Mouse (Mus musculus) liver, postnatal 0 days (tissue): ENCODE measurements at regions not wholly inside any gene's neighbourhood (a gene's known extent, or its start where the extent isn't known, plus 50 kb on each side); places are given as distances from the start of the nearest gene placed in this dataset.

Experiments
- ATAC-seq: fragments of 200-750 bp; cut with Nextera tagmentation; 2 replicates; pipeline ENCODE4 v1.8.0; 2017; ENCODE audit warnings: mild to moderate bottlenecking, moderate library complexity
- DNase-seq: peaks from one replicate; pipeline ENCODE4 v3.0.0-alpha.2; 2016
- H3K27ac ChIP-seq: fragments of 300-500 bp; sonication (generic); 2 replicates; pipeline ENCODE4 v1.5.1; 2014; ENCODE audit warnings: antibody characterized with exemption, moderate library complexity, mild to moderate bottlenecking, low read depth
- H3K27me3 ChIP-seq: fragments of 300-500 bp; sonication (generic); 2 replicates; pipeline ENCODE4 v1.6.1; 2014; ENCODE audit warnings: low read length, control low read depth, mixed read lengths; ENCODE audit not compliant: insufficient read depth
- H3K36me3 ChIP-seq: fragments of 300-500 bp; sonication (generic); replicated peaks from 2 replicates; pipeline ENCODE4 v1.6.1; 2014; ENCODE audit warnings: mild to moderate bottlenecking, control low read depth, low read length, moderate library complexity, mixed read lengths; ENCODE audit not compliant: insufficient read depth
- H3K4me1 ChIP-seq: fragments of 300-500 bp; sonication (generic); 2 replicates; pipeline ENCODE4 v1.6.1; 2014; ENCODE audit warnings: antibody characterized with exemption, mild to moderate bottlenecking, control low read depth; ENCODE audit not compliant: insufficient read depth
- H3K4me2 ChIP-seq: fragments of 300-500 bp; sonication (generic); 2 replicates; pipeline ENCODE4 v1.6.1; 2014; ENCODE audit warnings: low read depth, mild to moderate bottlenecking, low read length, moderate library complexity, mixed read lengths
- H3K4me3 ChIP-seq: fragments of 300-500 bp; sonication (generic); 2 replicates; pipeline ENCODE4 v1.5.1; 2014; ENCODE audit warnings: low read depth, low read length
- H3K9ac ChIP-seq: fragments of 300-500 bp; sonication (generic); replicated peaks from 2 replicates; pipeline ENCODE4 v1.6.1; 2014; ENCODE audit warnings: mild to moderate bottlenecking, moderate library complexity
- H3K9me3 ChIP-seq: fragments of 300-500 bp; sonication (generic); 2 replicates; pipeline ENCODE4 v1.6.1; 2016; ENCODE audit warnings: mild to moderate bottlenecking, control low read depth, low read length, mixed read lengths
- CTCF ChIP-seq: sonication (generic); IDR thresholded peaks from 2 replicates; pipeline ENCODE4 v1.5.1; 2016; ENCODE audit warnings: antibody characterized with exemption, low read depth
- EP300 ChIP-seq: IDR thresholded peaks from 2 replicates; pipeline ENCODE4 v1.6.1; 2016; ENCODE audit warnings: antibody characterized with exemption, low read depth, mild to moderate bottlenecking
- WGBS: fragments of 180-500 bp; shearing (Covaris S2); extraction: QIAGEN DNeasy Blood & Tissue Kit; methylation state at CpG from one replicate; pipeline ENCODE4 v1.1.7; 2014; ENCODE audit not compliant: insufficient replicate concordance; 5-methylcytosine and 5-hydroxymethylcytosine counted together

DNA sequence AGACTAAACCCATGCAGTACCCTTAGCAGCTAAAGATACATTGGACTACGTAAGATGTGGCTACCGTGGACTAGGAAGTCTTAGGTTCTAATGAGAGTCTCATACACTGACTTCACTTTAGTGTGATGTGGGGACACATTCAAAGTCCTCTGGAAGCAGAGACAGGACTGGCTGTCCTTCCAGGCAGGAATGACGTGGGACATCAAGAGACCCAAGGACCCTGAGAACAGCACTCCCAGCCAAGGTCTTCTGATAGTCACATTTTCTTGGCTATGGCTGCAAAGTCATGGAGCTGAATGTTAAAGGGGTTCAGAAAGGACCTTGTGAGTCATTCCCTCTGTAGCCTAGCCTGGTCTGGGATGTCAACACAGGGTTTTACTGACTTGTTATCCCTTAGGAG, 250.6 kb upstream of the Rora start:
- Histone ChIP-seq H3K36me3 (no peaks in the 10 kb centered on the region), H3K4me2 (no peak overlapping the region), H3K27ac (no peak overlapping the region), H3K27me3 (no peaks in the 10 kb centered on the region), H3K4me3 (no peak overlapping the region), H3K4me1 (no peaks in the 10 kb centered on the region), H3K9ac (no peak overlapping the region), H3K9me3 (no peaks in the 10 kb centered on the region)
- ATAC-seq (no peak), DNase-seq (no peak)
- no peak for TF ChIP-seq CTCF
- no peak for TF ChIP-seq EP300
- 83% methylated on average over 3 of the region's 3 CpGs for WGBS

DNA sequence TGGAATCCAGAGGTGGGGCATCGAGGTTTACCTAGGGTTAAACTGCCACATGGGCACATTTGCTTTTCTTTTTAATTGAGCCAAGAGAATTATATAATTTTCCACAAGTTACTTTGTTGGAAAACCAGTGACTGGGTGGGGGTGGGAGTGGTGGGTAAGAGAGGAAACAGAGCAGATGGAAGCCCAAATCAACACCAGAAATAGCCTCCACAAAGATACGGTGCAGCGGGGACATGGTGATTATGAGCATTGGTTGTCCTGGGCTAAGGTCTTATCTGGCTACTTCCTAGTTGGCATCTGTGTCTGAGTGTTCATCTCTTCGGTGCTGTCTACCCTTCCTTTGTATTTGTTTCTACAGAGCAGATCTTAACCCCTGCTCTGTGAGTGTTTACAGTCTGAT, 250.1 kb upstream of the Rora start:
- no peak for ATAC-seq

DNA sequence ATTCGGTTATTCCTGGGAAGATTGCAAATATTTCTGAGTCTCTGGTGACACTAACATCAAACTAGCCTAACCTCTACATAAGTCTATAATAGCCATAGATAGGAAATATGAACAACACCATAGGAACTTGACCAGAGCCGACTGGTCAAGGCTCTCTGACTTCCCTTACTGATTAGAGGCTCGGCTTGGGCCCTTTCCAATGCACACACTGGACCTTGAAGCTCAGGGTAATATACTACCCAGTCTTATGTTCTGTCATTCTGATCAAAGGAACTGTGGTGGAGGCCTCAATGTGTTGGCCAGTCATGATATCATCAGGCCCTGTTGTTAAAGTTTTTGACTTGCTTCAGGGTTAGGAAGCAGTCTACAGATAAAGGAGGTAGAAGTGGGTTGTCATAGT, 243.8 kb upstream of the Rora start:
- ATAC-seq (no peak), DNase-seq (no peak)
- TF ChIP-seq EP300 (no peak), CTCF (no peak)
- H3K9me3 ChIP-seq = no peaks in the 10 kb centered on the region
- H3K27me3 ChIP-seq = no peaks in the 10 kb centered on the region
- no peak overlapping the region for H3K4me2 ChIP-seq
- WGBS = 65% methylated on average over 3 of the region's 3 CpGs
- H3K9ac ChIP-seq = no peak overlapping the region
- H3K36me3 ChIP-seq = no peaks in the 10 kb centered on the region
- H3K4me3 ChIP-seq = no peak overlapping the region
- no peak overlapping the region for H3K27ac ChIP-seq
- H3K4me1 ChIP-seq = no peaks in the 10 kb centered on the region

More for the DNA sequence above, 250.1 kb upstream of the Rora start:
- no peaks in the 10 kb centered on the region for H3K4me1 ChIP-seq
- no peak overlapping the region for H3K4me3 ChIP-seq
- no peak for DNase-seq
- TF ChIP-seq EP300 (no peak), CTCF (no peak)
- H3K27me3 ChIP-seq = no peaks in the 10 kb centered on the region
- no peak overlapping the region for H3K4me2 ChIP-seq
- H3K27ac ChIP-seq = no peak overlapping the region
- H3K9me3 ChIP-seq = no peaks in the 10 kb centered on the region
- H3K9ac ChIP-seq = no peak overlapping the region
- H3K36me3 ChIP-seq = no peaks in the 10 kb centered on the region
- 71% methylated on average over 4 of the region's 4 CpGs for WGBS

DNA sequence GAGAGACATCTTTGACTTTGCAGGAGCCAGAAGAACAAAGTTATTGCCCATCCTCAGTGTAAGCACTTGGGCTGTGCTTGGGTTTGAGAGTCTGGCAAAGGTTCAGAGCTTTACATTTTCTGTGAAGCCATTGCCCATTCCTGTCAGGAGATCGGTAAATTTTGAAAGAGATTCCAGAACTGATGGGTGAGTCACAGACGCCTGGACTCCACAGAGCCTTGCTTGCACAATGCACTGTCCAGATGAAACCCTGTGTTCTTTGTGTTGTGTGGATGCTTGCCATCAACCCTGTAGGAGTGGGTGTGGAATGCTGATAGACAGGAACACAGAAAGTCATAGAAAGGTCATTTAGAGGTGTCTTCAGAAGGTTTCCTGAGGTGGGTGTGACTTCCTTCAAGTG, 227.3 kb upstream of the Rora start:
- H3K27ac ChIP-seq = no peak overlapping the region
- H3K4me2 ChIP-seq = no peak overlapping the region
- 77% methylated on average over 2 of the region's 2 CpGs for WGBS
- DNase-seq = no peak
- H3K9ac ChIP-seq = no peak overlapping the region
- no peaks in the 10 kb centered on the region for H3K36me3 ChIP-seq
- no peak overlapping the region for H3K4me3 ChIP-seq
- TF ChIP-seq EP300 (no peak), CTCF (no peak)
- no peaks in the 10 kb centered on the region for H3K9me3 ChIP-seq
- no peaks in the 10 kb centered on the region for H3K27me3 ChIP-seq
- no peak for ATAC-seq
- H3K4me1 ChIP-seq = no peaks in the 10 kb centered on the region

- DNase-seq (no peak), ATAC-seq (no peak)
- TF ChIP-seq CTCF = no peak
- TF ChIP-seq EP300 = no peak
- Histone ChIP-seq H3K27ac (no peak overlapping the region), H3K27me3 (no peaks in the 10 kb centered on the region), H3K9me3 (no peaks in the 10 kb centered on the region), H3K4me3 (no peak overlapping the region), H3K4me1 (no peaks in the 10 kb centered on the region), H3K4me2 (no peak overlapping the region), H3K9ac (no peak overlapping the region), H3K36me3 (no peaks in the 10 kb centered on the region)
- 83% methylated on average over 5 of the region's 5 CpGs for WGBS
These were observed 190.8 kb upstream of the Rora start for GRCm38 (mm10) chr9:68462755-68463154.

DNA sequence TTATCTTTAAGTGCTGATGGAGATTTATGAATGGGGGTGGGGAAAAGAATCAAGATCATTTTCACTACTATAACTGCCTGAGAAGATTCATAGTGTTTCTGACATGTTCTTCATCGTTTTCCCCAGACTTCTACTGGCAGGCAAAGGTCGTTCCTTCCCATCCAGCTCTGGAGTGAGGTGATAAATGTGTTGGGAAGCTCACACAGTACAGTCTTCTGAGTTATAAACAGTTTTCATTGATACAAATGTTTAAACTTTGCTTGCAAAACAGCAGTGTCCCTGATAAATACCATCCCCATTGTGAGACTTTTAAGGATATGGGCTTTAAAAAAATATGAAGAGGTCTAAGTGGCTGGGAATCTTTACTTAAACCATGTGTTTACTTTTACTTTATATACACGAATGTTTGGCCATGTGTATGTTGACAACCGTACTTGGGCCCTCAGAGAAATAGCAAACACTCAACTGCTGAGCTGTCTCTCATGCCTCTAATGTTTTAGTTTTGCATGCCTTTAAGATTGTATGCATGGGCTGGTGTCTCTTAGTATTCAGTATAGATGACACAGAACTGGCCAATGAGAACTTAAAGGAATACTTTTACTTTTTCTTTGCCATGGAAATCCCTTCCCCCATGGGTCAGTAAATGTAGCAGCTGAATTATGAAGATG, 189.8 kb upstream of the Rora start:
- Histone ChIP-seq H3K9me3 (no peaks in the 10 kb centered on the region), H3K4me3 (no peak overlapping the region), H3K4me1 (no peaks in the 10 kb centered on the region), H3K36me3 (no peaks in the 10 kb centered on the region), H3K27ac (no peak overlapping the region), H3K4me2 (no peak overlapping the region), H3K9ac (no peak overlapping the region), H3K27me3 (no peaks in the 10 kb centered on the region)
- ATAC-seq (no peak), DNase-seq (no peak)
- whole genome bisulfite sequencing = 52% methylated on average over 4 of the region's 4 CpGs
- TF ChIP-seq CTCF = no peak
- TF ChIP-seq EP300 = no peak

- Histone ChIP-seq H3K9me3 (no peaks in the 10 kb centered on the region), H3K4me1 (no peaks in the 10 kb centered on the region), H3K36me3 (no peaks in the 10 kb centered on the region), H3K9ac (no peak overlapping the region), H3K4me3 (no peak overlapping the region), H3K27me3 (no peaks in the 10 kb centered on the region), H3K4me2 (no peak overlapping the region), H3K27ac (no peak overlapping the region)
- TF ChIP-seq EP300 = no peak
- TF ChIP-seq CTCF = no peak
- no peak for ATAC-seq
- 57% methylated on average over 5 of the region's 5 CpGs for WGBS
- DNase-seq = no peak
These were observed 186.9 kb upstream of the Rora start for GRCm38 (mm10) chr9:68466671-68467070.
